Mouse (Mus musculus) cerebellum, adult 11-12 months (tissue): ENCODE results near the gene Colgalt1.

Source experiments
- DNase-seq: peaks from one replicate; pipeline ENCODE4 v3.0.0; 2022

Gene Colgalt1

DNA sequence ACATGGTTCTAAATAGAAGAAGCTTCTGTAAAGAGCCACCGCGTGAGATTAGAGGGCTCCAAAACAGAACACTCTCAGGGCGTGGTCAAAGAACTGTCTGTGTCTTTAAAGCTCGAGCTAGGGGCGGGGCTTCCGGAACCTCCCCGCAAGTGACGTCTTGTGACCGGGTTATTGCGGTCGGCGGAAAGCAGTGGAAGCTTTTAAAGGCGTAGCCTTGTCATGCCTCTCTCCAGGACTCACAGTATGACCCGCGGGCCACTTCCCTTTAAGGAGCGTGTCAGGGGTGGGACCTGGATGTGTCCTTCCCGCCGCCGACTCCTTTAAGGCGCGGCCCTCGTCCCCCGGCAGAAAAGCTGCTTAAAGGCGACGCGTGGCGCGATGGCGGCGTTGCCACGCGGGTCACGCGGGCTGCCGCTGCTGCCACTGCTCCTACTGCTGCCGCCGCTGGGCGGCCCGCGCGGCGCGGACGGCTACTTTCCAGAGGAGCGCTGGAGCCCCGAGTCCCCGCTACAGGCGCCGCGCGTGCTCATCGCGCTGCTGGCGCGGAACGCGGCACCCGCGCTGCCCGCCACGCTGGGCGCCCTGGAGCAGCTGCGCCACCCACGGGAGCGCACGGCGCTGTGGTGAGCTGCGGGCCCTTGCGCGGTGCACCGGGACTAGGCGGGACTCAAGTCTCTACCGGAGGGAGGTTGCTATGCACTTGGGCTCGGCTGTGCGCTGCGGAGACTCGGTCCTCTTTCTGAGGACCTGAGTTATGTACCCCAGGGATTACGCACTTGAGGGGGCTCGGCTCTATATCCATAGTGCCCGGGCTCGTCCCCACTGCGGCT, at the start of gene Colgalt1:
TSS of gene Colgalt1 (plus strand) at position 177 of the 830 bp plus-strand sequence.
- DNase-seq = peak; percentile 99

DNA sequence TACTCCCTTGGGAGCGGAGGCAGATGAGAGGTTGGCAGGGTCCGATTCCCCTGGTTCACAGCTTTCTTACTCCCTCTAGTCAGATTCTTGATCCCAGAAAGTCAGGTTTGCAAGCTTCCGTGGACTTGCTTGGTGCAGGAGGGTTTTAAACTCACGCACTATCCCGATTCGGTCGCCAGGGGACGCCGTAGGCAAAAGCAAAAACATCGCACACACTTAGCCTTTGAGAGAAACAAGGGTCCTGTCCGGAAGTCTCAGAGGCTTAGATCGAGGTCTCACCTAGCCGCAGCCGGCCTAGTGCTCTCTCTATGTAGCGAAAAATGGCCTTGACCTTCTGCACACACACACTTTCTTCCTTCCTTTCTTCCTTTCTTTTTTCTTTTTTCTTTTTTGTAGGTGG, 49.4 kb upstream of the Colgalt1 start:
- DNase-seq = no peak

DNA sequence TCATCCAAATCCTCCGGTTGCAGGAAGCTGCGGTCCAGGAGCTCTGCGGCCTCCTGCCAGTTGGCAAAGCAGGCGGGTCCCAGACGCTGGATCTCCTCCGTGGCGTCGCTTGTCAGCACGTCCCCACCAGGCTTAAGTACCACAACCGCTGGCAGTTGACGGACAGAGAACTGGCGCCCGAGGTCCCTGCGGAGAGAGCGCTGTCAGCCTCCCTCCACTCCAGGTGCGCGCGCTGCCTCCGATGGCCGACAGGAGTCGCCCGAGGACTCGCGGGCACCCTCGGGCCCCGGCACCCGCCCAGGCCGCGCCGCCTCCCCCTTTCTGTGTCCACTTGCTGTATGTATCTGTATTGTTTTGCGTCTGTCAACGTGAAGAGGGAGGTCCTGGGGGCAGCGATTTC, 48.0 kb upstream of the Colgalt1 start:
- peak; percentile 76 for DNase-seq

DNA sequence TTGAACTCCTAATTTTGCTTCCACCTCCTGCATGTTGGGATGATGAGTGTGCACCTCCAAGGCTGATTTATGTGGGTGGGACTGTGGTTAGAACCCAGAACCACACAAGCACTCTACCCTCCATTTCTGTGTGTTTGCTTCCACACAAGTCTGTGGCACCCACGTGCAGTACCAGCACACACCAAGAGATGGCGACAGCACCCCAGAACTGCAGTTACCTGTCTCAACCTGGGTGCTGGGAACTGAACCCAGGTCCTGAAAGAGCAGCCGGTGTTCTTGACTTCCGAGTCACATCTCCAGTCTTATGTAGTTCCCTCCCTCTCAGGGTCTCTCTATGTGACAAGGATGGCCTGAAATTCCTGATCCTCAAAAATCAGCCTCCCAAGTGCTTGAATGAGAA, 46.8 kb upstream of the Colgalt1 start:
- no peak for DNase-seq

DNA sequence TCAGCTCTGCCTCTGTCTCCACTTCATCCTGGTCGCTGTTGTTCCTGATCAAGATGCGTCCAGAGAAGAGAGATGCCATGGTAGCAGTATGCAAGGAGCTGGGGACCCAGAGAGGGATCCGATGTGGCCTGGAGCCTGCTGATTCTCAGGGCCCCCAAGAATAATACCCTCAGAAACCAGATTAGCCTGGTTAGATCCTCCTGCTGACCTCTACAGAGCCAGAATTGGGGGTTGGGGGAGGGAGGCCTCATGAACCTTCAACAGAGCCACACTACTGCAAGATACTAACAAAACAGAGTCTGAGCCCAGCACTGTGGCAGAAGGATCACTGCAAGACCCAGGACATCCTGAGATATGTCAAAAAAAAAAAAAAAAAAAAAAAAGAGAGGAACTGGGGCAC, 44.3 kb upstream of the Colgalt1 start, which contains the start of gene Nxnl1:
TSS of gene Nxnl1 (minus strand) at position 101 of the 400 bp plus-strand sequence.
- no peak for DNase-seq

DNA sequence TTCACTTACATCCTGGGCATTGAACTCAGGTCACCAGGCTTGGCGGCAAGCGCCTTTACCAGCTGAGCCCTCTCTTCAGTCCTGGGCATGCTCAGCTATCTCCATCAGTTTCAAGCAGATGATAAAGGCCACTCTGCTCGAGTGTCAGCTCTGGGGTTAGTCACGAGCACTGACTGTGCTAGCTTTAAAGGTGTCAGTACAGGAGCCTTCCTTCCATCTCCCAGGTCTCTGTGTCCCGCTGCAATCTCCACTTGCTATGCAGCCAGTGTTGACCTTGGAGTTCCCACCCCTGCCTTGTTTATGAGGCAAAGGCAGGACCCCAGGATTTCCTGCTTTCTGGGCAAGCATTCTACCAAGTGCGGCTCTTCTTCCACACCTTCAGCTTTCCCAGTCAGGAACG, 43.2 kb upstream of the Colgalt1 start:
- no peak for DNase-seq

DNA sequence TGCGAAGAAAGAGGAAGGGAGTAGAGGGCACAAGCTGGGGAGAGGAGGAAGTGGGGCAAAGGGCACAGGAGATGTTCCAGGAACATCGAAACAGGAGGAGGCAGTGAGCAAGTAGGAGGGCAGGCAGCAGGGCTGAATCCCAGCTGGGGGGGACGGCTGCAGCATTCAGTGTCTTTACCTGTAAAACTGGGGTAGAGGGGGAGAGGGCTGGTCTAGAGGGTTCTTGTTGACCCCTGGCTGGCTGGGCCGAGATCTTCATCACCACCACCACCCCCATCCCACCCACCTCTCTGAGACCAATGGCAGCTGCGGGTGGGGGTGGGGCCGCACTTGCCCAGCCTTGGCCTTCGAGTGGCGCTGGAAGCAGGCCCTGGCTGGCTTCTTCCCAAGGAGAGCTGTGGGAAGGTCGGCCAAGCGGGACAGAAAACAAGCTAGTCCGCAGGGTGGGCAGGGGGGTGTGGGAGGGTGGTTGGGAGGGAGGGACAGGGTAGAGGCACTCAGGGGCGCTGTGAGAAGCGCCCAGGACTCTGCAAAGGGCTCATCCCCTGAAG, 42.3 kb upstream of the Colgalt1 start, which contains the start of gene Slc27a1:
TSS of gene Slc27a1 (plus strand) at position 496 of the 551 bp plus-strand sequence.
- peak; percentile 78 for DNase-seq

DNA sequence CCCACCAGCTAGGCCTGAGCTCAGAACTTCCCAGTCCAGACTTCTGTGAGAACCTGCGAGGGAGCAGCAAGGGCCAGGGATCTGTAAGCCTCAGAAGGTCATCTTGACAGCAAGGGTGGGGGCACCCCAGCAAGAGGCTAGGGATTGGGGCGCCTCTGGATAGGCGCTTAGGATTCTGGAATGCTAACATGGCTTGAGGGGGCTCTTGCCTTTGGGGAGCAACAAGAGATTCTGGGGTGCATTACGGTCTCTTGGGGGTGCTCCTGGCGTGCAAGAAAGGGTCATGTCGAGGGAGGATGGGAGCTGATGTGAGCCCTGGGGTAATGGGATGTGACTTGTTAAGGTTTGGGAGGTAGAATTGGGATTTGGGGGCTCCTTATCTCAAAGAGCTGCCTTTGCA, 41.9 kb upstream of the Colgalt1 start:
- peak; percentile 76 for DNase-seq

DNA sequence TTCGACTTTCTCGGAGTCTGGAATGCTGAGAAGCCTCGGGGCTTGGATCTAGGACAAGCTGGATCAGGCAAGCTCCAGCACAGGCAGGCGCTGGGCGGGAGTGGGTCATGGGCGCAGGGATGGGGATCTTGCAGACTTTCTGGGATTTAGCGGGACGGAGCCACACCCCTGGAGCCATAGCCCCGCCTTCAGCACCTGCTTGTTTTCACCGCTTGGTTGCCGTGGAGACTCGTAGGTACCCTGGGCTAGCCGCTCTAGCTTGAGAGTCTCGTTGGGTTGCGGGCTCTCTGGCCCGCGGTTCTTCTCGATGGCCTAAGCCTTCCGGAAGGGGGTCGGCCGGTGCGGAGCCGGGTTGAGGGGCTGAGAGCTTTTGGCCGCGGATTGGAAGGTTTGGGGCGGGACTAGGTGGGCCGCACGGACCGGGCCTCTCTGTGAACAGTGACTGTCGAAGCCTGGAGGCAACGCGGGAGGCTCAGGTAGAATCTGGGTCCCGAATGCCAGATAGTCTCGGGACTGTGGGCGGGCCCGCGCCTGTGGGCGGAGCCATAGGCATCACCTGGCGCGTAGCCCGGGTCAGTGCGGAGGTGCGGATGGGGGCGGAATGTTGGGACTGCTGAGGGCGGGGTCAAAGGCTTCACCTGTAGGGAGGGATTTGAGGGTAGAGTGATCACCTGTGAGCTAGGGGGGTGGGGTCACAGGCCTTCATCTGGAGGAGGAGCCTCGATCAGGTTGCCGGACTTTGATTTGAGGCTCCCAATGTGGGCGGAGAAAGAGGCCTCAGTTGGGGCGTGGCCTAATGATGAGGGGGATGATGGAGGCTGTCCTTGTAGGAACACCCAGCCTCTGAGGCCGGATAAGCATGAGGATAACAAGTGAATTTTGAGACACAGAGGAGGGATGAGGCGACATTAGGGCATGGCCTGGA, 41.2 kb upstream of the Colgalt1 start:
- DNase-seq = peak; percentile 98

DNA sequence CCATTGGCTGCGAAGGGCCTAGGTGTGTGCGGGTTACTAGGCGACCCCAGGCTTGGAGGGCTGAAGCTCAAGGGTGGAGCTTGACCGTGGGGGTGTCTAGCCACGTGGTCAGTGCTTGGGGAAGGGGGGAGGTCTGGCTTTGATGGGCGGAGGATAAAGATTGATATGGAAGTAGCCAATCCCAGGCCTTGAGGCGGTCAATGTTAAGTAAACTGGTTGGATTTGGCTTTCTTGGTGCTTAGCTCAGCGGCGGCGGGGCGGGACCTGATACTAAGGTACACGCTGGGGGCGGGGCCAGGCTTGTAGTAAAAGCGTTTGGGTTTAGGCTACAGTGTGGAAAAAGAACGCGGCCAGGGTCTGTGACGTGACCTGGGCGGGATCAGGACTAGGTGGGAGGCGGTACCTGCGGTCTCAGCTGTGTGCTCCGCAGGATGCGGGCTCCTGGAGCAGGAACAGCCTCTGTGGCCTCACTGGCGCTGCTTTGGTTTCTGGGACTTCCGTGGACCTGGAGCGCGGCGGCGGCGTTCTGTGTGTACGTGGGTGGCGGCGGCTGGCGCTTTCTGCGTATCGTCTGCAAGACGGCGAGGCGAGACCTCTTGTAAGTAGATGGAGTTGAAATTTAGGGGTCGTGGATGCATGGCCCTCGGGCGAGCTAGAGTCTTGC, 40.4 kb upstream of the Colgalt1 start:
- peak; percentile 99 for DNase-seq

DNA sequence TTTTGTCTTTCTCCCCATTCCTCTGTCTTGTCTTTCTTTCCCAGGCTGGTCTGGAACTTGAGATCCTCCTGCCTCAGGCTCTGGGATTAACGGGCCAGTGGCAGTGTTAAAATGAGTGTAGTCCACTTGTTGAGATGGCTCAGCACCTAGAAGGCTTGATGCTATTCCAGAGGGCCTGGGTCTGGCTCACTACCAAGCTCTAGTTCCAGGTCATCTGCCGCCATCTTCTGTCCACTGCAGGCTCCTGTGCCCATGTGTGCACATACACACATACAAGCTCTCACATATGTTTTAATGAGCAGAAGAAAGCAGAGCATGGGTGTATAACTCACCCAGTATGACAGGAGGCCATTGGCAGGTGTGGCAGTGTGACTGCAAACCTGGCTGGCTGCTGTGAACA, 38.7 kb upstream of the Colgalt1 start:
- no peak for DNase-seq

DNA sequence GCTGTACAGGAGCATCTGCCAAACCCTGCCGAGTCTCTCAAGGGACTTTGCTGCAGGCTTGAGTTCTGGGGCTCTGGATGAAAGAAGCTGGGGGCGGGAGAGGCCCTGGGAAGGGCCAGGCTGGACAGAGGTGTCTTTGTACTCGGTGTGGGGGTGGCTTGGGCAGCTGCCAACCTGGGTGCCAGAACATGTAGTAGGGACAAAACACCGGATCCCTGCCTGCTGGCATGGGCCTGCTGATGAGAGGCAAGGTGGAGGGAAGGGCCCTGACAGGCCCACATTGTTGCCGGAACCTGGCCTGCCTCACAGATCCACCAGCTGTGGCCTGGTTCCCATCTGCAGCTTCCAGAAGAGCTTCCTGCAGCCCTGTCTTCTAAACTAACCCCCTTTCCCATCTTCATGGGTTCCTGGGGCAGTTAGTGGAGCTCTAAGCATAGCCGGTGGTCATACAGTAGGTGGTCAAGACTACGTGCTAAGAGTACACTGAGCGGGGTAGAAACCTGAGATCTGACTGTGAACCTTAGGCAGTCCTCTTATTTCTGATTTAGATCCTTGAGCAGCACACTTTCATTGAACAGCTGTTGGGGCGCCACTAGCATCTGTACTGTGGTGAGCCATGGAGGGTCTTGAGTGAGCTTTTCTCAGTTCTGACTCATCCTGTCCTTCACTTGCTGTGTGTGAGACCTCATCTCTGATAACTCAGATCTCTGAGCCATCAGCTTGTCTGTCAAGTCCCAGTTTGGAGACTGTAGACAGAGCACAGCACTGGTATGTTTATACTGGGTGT, 37.8 kb upstream of the Colgalt1 start:
- peak; percentile 79 for DNase-seq

DNA sequence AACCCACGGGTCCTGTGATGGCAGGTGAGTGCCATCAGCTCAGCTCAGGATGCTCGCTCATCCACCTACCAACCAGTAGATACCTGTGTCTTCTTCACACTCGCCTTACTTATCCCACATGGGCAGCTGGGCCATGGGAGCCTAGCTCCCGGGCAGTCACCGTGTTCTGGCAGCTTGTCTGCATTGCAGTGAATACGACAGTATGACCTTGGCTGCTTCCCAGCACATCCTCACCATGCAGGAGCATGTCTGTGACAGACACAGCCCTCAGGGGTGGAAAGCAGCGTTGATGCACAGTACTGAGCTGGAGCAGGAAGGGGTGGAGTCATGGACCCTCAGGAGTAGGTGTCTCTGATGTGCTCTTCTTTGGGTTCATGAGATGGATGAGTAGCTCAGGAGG, 36.4 kb upstream of the Colgalt1 start:
- no peak for DNase-seq

DNA sequence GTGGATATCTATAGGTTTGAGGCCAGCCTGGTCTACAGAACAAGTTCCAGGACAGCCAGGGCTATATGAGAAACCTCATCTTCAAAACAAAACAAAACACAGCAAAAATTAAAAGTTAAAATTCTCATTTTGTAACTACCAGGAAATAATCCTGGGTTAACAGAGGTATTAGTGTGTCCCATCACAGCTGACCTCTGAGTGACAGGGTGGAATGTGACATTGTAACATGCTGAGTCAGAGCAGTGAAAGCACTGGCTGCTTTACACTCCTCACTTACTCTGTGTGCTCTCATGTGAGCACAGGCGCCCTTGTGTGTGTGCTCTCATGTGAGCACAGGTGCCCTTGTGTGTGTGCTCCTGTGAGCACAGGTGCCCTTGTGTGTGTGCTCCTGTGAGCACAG, 35.8 kb upstream of the Colgalt1 start:
- no peak for DNase-seq

DNA sequence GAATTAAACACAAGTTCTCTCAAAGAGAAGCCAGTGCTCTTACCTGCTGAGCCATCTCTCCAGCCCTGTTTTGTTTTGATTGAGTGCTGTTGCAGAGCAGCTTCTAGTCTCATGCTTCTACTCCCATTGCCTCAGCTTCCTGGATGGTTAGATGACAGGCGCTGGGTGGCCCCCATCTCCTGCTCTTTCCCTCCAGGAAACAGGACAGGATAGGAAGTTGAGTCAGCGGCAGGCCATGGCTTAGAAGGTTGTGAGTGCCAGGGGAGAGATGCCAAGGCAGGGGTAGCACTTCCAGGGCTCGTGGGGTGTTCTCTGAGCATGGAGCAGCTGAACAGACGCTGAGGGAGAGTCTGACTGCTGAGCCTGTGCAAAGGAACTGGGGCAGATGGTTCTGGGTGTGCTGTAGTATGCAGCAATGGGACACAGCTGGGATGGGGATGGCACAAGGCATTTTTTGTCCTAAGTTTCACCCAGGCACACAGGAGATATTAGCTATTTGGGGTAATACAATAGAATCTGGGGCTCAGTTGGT, 32.9 kb upstream of the Colgalt1 start:
- DNase-seq = no peak

DNA sequence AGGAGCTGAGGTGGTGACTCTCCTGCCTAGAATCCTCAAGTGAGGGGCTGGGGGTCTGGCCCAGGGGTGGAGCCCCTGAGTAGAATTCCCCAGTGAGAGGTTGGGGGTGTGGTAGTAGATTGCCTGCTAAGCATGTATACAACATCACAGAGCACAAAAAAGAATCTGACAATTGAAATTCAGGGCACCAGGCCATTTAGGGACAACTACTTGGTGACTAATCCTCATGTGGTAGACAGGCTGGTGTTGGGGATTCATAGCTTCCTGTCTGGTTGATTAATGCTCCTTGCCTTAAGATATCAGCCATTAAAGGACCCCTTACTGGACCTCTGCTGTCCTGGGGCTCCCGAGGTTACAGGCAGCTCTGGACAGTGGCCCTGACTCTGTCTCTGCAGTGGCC, 31.8 kb upstream of the Colgalt1 start:
- no peak for DNase-seq

DNA sequence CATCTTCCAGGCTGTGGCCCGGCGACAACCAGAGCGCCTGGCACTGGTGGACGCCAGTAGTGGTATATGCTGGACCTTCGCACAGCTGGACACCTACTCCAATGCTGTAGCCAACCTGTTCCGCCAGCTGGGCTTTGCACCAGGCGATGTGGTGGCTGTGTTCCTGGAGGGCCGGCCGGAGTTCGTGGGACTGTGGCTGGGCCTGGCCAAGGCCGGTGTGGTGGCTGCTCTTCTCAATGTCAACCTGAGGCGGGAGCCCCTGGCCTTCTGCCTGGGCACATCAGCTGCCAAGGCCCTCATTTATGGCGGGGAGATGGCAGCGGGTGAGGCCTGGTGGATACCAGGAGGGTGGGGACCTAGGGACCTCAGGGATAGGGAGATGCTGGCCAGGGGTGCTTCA, 31.3 kb upstream of the Colgalt1 start:
- DNase-seq = no peak

DNA sequence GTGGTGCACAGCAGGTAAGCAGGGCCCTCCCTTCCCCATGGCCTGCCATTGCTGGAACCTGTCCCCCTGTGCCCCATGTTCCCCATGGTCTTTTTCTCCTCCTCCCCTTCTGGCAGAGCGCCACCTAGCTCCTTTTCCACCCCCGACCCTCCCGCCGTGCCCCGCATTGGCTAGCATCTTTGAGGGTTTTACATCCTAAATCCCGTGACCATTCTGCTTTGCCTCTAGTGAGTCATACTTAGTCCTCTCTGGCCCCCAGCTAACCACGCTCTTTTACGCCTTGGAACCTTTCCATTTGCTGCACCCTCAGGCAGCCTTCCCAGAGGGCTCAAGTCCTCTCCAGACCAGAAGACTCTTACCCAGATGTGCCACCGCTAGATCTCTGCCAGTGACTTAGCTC, 30.6 kb upstream of the Colgalt1 start:
- no peak for DNase-seq

DNA sequence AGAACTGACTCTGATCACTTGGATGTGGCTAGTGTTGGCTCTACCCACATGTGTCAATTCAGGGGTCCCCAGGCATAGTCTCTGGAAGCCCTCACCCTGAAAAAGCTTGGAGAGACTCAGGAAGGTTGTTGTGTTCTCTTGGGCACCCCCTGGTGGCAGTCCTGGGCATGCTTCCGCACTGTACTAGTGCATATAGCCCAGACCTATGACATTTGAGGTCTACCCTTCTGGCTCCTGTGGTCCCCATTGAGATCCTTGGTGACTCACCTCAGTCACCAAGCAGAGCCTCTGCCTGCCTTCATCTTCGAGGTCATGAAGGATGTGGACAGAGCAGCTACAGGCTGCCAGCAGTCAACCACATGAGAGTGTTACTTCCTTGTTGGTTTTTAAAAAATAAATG, 23.9 kb upstream of the Colgalt1 start:
- DNase-seq = no peak

DNA sequence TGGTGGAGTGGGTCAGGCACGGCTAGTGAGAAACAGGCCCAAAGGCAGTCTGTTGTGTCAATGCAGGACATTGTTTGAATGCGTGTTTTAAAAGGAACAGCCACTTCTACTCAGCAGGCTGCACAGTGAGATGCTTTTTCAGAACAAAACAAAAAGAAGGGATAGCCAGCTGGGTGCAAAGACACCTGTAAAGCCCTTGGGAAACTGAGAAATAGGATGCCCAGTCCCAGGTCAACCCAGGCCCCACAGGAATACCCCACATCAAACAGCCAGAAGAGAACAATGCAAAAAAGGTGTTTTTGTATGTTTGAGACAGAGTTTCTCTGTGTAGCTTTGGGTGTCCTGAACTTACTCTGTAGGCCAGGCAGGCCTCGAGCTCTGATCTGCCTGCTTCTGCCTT, 22.0 kb upstream of the Colgalt1 start:
- no peak for DNase-seq

DNA sequence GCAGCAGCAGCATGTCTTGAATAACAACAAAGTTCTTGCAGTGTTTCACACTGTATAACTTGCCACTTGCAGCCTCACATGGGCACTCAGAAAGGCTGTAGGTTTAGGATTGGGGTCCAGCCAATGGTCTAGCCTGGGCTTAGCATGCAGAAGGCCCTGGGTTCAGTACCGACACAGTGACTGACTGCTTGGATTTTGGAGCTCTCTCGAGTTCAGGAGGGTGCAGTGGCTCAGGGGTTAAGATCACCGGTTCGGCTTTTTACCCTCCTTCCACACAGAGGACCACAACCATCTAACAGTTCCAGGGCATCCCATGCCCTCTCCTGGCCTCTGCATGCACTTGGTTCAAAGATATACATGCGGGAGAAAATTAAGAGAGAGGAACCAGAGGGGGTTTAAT, 19.8 kb upstream of the Colgalt1 start:
- no peak for DNase-seq
